Mouse (Mus musculus) frontal cortex, postnatal 36 days (tissue): ENCODE results near the gene Gpr162.
"Not testable (repeated sequence)": the region's sequence is repeated elsewhere in the genome, so short reads cannot be mapped to it uniquely, and the experiment has no call there.

Experiments
- DNase-seq, 2 experiments: peaks; one replicate each; pipeline ENCODE4 v3.0.0; 2022; ENCODE audit warnings: low spot score in 2 of 2

Gpr162 gene

GRCm38 (mm10) chr6:124811403-124811665, 52.4 kb downstream of the Gpr162 start:
- no peak for DNase-seq

GRCm38 (mm10) chr6:124810566-124811402, 53.0 kb downstream of the Gpr162 start:
- not testable (repeated sequence) for DNase-seq

GRCm38 (mm10) chr6:124809775-124810538, 53.8 kb downstream of the Gpr162 start:
- no peak for DNase-seq

- DNase-seq = peak in 1 of 2 experiments; percentile 71
Measured at GRCm38 (mm10) chr6:124809052-124809774, 54.6 kb downstream of the Gpr162 start.
